Mouse (Mus musculus): ENCODE results near the gene Telo2. TPM values are rescaled to one million over a fixed set of nuclear protein-coding genes. Genes with fewer than 3 reads are reported as not detected.
A peak's percentile ranks its signal among the peaks of the same experiment; 100 is the strongest.

Telo2 gene
- polyA plus RNA-seq, 1 experiment from 2014 or later, result 24.2 TPM

DNA sequence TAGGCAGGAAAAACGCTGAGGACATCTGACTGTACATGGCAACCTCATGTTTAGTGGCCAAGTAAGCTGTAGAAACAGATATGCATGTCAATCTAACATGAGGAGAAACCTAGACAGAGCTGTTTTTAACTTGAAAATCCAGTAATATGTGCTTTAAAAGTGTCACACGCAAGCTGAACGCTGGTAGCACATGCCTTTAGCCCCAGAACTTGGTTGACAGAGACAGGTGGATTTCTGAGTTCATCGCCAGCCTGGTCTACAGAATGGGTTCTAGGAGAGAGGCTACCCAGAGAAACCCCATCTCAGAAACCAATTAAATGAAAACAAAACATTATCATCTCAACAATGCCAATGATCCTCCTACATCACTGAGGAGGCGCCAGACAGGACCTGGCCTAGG, 4.5 kb downstream of the Telo2 start:
- Histone ChIP-seq H3K4me3 (replicated peaks; ENCODE audit: low read depth, low read length) (no peak overlapping the region), H3K27ac (no peak overlapping the region), H3K27me3 (ENCODE audit: insufficient read depth, low read length) (no peaks in the 10 kb centered on the region), H3K9ac (ENCODE audit: low read depth, low read length) (no peak overlapping the region), H3K4me1 (replicated peaks; ENCODE audit: insufficient read depth, low read length) (0 out of 2 replicates have a peak, but pooled peaks cover 5% of the 10 kb centered on the region), H3K9me3 (replicated peaks; ENCODE audit: low read length) (no peaks in the 10 kb centered on the region), H3K4me2 (ENCODE audit: low read length) (no peak overlapping the region), H3K36me3 (ENCODE audit: insufficient read depth, low read length) (peaks cover 9% of the 10 kb centered on the region; the same call in 1 of the 2 replicates)
- TF ChIP-seq CTCF (IDR thresholded peaks at IDR 0.05; ENCODE audit: low read depth), result no peak
- DNase-seq (ENCODE audit: low spot score), result no peak
- 89% methylated on average over 5 of the region's 5 CpGs for WGBS
- no peak for ATAC-seq (replicated peaks; ENCODE audit: low FRiP score, low read depth)

DNA sequence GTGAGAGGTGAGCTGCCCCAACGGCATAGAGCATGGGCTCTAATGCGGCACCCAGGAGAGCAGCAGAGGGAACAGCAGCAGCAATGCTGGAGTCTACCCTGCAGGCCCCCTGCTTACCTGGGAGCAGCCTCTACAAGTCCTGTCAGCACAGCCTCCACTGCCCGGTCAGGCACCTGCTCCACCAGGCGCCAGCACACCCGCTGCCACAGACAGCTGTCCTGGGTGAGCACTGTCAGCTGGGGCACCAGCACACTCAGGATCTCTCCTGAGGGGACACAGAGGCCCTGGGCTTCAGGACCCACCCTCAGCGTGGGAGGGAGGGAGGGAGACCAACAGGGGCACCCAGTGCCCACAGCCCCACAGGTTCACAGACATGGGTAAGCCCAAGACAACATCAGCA, 5.2 kb downstream of the Telo2 start:
- H3K36me3 ChIP-seq (ENCODE audit: insufficient read depth, low read length), result peaks cover 16% of the 10 kb centered on the region; the same call in 1 of the 2 replicates
- DNase-seq (ENCODE audit: low spot score), result no peak
- H3K4me2 ChIP-seq (ENCODE audit: low read length), result no peak overlapping the region
- no peaks in the 10 kb centered on the region for H3K27me3 ChIP-seq (ENCODE audit: insufficient read depth, low read length)
- no peak for ATAC-seq (replicated peaks; ENCODE audit: low FRiP score, low read depth)
- no peaks in the 10 kb centered on the region for H3K9me3 ChIP-seq (replicated peaks; ENCODE audit: low read length)
- H3K9ac ChIP-seq (ENCODE audit: low read depth, low read length), result no peak overlapping the region
- 0 out of 2 replicates have a peak, but pooled peaks cover 5% of the 10 kb centered on the region for H3K4me1 ChIP-seq (replicated peaks; ENCODE audit: insufficient read depth, low read length)
- no peak for TF ChIP-seq CTCF (IDR thresholded peaks at IDR 0.05; ENCODE audit: low read depth)
- H3K4me3 ChIP-seq (replicated peaks; ENCODE audit: low read depth, low read length), result no peak overlapping the region
- H3K27ac ChIP-seq, result no peak overlapping the region
- 96% methylated on average over 6 of the region's 6 CpGs for WGBS

DNA sequence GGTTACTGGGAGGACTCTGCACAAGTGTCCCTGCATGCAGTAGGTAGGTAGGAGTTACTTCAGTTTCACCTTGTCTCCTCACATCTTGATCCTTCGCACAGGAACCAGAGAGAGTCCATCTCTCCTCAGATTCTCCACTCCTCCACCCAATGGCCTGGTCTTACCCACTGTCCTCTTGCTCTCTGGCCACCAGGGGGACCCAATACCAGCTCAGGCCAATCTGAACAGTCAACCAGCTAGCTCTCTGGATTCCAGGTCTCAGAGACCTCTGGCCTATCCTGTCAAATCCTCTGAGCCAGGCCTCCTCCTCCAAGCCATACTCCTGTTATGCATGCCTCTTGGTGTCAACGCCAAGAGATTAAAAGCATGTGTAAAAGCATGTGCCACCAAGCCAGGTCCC, 6.2 kb downstream of the Telo2 start:
- 89% methylated on average over 2 of the region's 2 CpGs for WGBS
- Histone ChIP-seq H3K9ac (ENCODE audit: low read depth, low read length) (no peak overlapping the region), H3K4me1 (replicated peaks; ENCODE audit: insufficient read depth, low read length) (0 out of 2 replicates have a peak, but pooled peaks cover under 1% of the 10 kb centered on the region), H3K9me3 (replicated peaks; ENCODE audit: low read length) (no peaks in the 10 kb centered on the region), H3K4me2 (ENCODE audit: low read length) (no peak overlapping the region), H3K36me3 (ENCODE audit: insufficient read depth, low read length) (peaks cover 26% of the 10 kb centered on the region; the same call in 1 of the 2 replicates), H3K27me3 (ENCODE audit: insufficient read depth, low read length) (no peaks in the 10 kb centered on the region), H3K4me3 (replicated peaks; ENCODE audit: low read depth, low read length) (no peak overlapping the region), H3K27ac (no peak overlapping the region)
- DNase-seq (ENCODE audit: low spot score), result peak; percentile 74
- peak; percentile 78 for ATAC-seq (replicated peaks; ENCODE audit: low FRiP score, low read depth)
- peak; percentile 78 for TF ChIP-seq CTCF (IDR thresholded peaks at IDR 0.05; ENCODE audit: low read depth)

DNA sequence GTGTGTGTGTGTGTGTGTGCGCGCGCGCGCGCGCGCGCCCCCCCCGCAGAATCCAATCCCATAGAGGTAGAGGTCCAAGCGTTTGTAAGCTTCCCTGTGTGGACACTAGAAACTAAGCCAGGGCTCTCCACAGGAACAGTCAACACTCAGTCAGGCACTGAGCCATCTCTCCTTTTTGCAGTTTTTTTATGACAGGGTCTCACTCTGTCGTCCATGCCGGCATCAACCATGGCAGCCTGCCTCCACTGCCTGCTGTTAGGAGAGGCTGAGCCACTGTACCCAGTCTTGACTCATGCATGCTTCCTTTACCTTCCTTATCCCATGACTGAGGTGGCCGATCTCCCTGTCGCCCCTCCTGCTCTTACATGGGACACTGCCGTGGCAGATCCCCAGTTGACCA, 8.0 kb downstream of the Telo2 start:
- Histone ChIP-seq H3K4me3 (replicated peaks; ENCODE audit: low read depth, low read length) (no peak overlapping the region), H3K9me3 (replicated peaks; ENCODE audit: low read length) (no peaks in the 10 kb centered on the region), H3K27me3 (ENCODE audit: insufficient read depth, low read length) (no peaks in the 10 kb centered on the region), H3K9ac (ENCODE audit: low read depth, low read length) (no peak overlapping the region), H3K36me3 (ENCODE audit: insufficient read depth, low read length) (peaks cover 39% of the 10 kb centered on the region), H3K4me1 (replicated peaks; ENCODE audit: insufficient read depth, low read length) (no peaks in the 10 kb centered on the region), H3K4me2 (ENCODE audit: low read length) (no peak overlapping the region), H3K27ac (no peak overlapping the region)
- ATAC-seq (replicated peaks; ENCODE audit: low FRiP score, low read depth) (no peak), DNase-seq (ENCODE audit: low spot score) (no peak)
- WGBS, result 88% methylated on average over 16 of the region's 16 CpGs
- no peak for TF ChIP-seq CTCF (IDR thresholded peaks at IDR 0.05; ENCODE audit: low read depth)

DNA sequence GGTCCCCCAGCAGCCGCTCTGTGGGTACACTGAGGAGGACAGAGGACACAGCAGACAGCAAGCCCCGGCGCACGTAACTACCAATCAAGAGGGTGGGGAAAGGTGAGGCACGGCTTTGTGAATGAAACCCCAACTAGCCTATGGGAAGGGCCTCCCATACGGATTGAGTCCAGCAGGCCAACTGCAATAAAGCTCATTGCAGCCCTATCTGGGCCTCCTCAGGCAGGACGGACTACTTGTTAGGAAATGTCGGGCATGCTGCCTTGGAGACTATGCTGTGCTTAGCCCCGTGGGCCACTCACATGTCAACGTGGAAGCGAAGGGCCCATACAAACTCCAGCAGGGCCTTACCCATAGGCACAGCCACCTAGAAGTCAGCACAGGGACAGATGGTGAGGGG, 14.4 kb downstream of the Telo2 start:
- Histone ChIP-seq H3K4me1 (replicated peaks; ENCODE audit: insufficient read depth, low read length) (no peaks in the 10 kb centered on the region), H3K9me3 (replicated peaks; ENCODE audit: low read length) (no peaks in the 10 kb centered on the region), H3K9ac (ENCODE audit: low read depth, low read length) (no peak overlapping the region), H3K4me3 (replicated peaks; ENCODE audit: low read depth, low read length) (no peak overlapping the region), H3K27me3 (ENCODE audit: insufficient read depth, low read length) (no peaks in the 10 kb centered on the region), H3K27ac (no peak overlapping the region), H3K4me2 (ENCODE audit: low read length) (no peak overlapping the region), H3K36me3 (ENCODE audit: insufficient read depth, low read length) (peaks cover 68% of the 10 kb centered on the region)
- no peak for TF ChIP-seq CTCF (IDR thresholded peaks at IDR 0.05; ENCODE audit: low read depth)
- ATAC-seq (replicated peaks; ENCODE audit: low FRiP score, low read depth) (no peak), DNase-seq (ENCODE audit: low spot score) (no peak)
- WGBS, result 93% methylated on average over 11 of the region's 11 CpGs

DNA sequence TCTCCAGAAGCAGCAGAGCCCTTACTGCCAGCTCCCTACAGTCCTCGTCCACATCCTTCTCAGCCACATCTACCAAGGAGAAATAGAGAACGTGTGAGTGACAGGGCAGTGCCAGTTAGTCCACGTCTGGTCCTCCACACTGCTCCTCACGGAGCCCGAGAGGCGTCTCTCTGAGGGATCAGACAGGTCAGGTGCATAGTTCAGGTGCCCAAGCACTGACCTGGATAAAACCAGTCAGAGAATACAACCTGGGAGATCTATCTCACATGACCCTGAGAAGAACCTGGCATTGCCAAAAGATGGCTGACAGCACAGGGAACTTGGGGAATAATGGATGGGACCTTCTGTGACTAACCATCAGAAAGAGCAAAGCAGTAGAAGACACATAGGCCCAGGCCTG, 15.7 kb downstream of the Telo2 start:
- 87% methylated on average over 6 of the region's 6 CpGs for WGBS
- Histone ChIP-seq H3K4me2 (ENCODE audit: low read length) (no peak overlapping the region), H3K36me3 (ENCODE audit: insufficient read depth, low read length) (peaks cover 57% of the 10 kb centered on the region), H3K9me3 (replicated peaks; ENCODE audit: low read length) (no peaks in the 10 kb centered on the region), H3K9ac (ENCODE audit: low read depth, low read length) (no peak overlapping the region), H3K27me3 (ENCODE audit: insufficient read depth, low read length) (no peaks in the 10 kb centered on the region), H3K27ac (no peak overlapping the region), H3K4me1 (replicated peaks; ENCODE audit: insufficient read depth, low read length) (no peaks in the 10 kb centered on the region), H3K4me3 (replicated peaks; ENCODE audit: low read depth, low read length) (no peak overlapping the region)
- no peak for TF ChIP-seq CTCF (IDR thresholded peaks at IDR 0.05; ENCODE audit: low read depth)
- DNase-seq (ENCODE audit: low spot score), result no peak
- ATAC-seq (replicated peaks; ENCODE audit: low FRiP score, low read depth), result no peak

DNA sequence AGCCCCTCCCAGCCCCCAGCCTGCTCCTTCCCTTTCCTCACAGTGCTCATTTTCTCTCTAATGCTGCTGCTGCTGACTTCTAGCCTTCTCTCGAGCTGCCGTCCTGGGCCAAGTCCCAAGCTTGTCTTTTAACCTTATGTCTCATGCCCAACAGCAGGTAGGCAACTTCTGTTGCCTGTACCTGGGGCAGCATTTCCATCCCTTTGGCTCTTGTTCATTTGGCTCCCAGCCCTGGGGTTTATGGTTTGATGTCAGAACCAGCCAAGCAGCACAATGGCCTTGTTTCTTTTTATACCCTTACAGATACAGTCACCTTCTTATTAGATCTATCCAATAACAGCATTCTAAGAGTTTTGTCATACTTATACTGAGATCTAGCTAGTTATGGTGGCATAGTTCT, 19.5 kb downstream of the Telo2 start:
- H3K4me1 ChIP-seq (replicated peaks; ENCODE audit: insufficient read depth, low read length), result no peaks in the 10 kb centered on the region
- H3K9ac ChIP-seq (ENCODE audit: low read depth, low read length), result no peak overlapping the region
- no peak for DNase-seq (ENCODE audit: low spot score)
- H3K4me3 ChIP-seq (replicated peaks; ENCODE audit: low read depth, low read length), result no peak overlapping the region
- peaks cover 38% of the 10 kb centered on the region for H3K36me3 ChIP-seq (ENCODE audit: insufficient read depth, low read length)
- no peak for TF ChIP-seq CTCF (IDR thresholded peaks at IDR 0.05; ENCODE audit: low read depth)
- 87% methylated on average over 2 of the region's 2 CpGs for WGBS
- H3K27me3 ChIP-seq (ENCODE audit: insufficient read depth, low read length), result no peaks in the 10 kb centered on the region
- H3K9me3 ChIP-seq (replicated peaks; ENCODE audit: low read length), result no peaks in the 10 kb centered on the region
- H3K4me2 ChIP-seq (ENCODE audit: low read length), result no peak overlapping the region
- no peak overlapping the region for H3K27ac ChIP-seq
- no peak for ATAC-seq (replicated peaks; ENCODE audit: low FRiP score, low read depth)
